Mouse (Mus musculus): ENCODE results near the gene Dguok.

Dguok gene

GRCm38 (mm10) chr6:83503361-83503760 is 3.4 kb downstream of the Dguok start:
- ChIA-PET POLR2A (interaction anchor here in 2 of 4 experiments (0.6 to 1.1 kb wide), 3 partner anchors 48 to 216 kb away, joined by 3 to 5 read pairs (median 4); no protein-coding TSS in a partner anchor), CTCF (interaction anchor here in 1 of 4 experiments (1.3 kb wide), 1 partner anchor 62 kb away, joined by 3 read pairs; no protein-coding TSS in a partner anchor)

DNA sequence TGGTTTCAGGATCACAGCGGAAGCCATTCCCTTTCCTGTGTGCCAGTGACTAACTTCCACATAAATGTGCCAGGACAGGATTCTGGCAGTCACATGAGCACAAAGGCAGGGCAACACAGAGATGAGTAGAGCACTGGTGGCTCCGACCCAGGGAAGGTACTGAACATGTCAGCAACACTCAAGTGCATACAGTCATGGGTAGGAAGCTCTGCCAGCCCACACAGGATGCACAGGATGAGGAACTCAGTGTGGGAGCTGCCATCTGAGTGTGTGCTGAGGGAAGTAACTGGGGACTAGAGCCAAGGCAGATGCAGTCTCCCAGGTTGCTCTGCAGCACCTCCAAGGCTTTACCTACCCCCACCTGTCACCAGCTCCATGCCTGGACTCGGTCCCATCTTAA is 4.1 kb downstream of the Dguok start:
- CTCF ChIA-PET, result interaction anchor here in 1 of 4 experiments (1.3 kb wide), 1 partner anchor 61 kb away, joined by 3 read pairs; no protein-coding TSS in a partner anchor

GRCm38 (mm10) chr6:83501524-83502310 is 5.1 kb downstream of the Dguok start:
- ChIA-PET CTCF (interaction anchor here in 3 of 4 experiments (0.6 to 1.3 kb wide), 6 partner anchors 60 to 353 kb away, joined by 3 to 13 read pairs (median 3); no protein-coding TSS in a partner anchor), POLR2A (no interaction called here)

More for the DNA sequence above, 4.1 kb downstream of the Dguok start:
- POLR2A ChIA-PET, result interaction anchor here in 1 of 4 experiments (1.1 kb wide), 1 partner anchor 68 kb away, joined by 4 read pairs; no protein-coding TSS in a partner anchor

DNA sequence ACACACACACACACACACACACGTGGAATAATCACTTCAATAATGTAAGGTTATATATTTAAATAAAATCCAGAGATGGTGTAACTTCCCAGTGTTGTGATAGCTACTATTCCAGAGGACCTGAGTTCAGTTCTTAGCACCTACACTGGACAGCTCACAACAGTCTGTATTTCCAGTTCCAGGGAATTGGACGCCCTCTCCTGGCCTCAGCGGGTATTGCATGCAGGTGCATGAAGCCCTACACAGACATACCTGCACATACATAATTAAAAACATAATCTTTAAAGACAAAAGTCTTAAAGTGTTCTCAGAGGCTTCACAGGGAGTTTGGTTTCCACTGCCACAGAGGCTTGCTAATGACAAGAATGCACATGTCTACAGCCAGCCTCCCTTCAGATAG is 6.3 kb downstream of the Dguok start:
- CTCF ChIA-PET, result interaction anchor here in 3 of 4 experiments (0.6 to 1.2 kb wide), 11 partner anchors 9 to 290 kb away, joined by 3 to 9 read pairs (median 3); no protein-coding TSS in a partner anchor
- POLR2A ChIA-PET, result interaction anchor here in 1 of 4 experiments (1.0 kb wide), 1 partner anchor 12 kb away, joined by 3 read pairs; no protein-coding TSS in a partner anchor

GRCm38 (mm10) chr6:83499078-83499477 is 7.7 kb downstream of the Dguok start:
- POLR2A ChIA-PET, result interaction anchor here in 1 of 4 experiments (1.3 kb wide), 1 partner anchor 8 kb away, joined by 6 read pairs; the partner anchor contains the start of gene Dguok
- CTCF ChIA-PET, result interaction anchor here in 2 of 4 experiments (0.6 to 0.8 kb wide), 2 partner anchors 181 to 229 kb away, joined by 3 read pairs; no protein-coding TSS in a partner anchor

DNA sequence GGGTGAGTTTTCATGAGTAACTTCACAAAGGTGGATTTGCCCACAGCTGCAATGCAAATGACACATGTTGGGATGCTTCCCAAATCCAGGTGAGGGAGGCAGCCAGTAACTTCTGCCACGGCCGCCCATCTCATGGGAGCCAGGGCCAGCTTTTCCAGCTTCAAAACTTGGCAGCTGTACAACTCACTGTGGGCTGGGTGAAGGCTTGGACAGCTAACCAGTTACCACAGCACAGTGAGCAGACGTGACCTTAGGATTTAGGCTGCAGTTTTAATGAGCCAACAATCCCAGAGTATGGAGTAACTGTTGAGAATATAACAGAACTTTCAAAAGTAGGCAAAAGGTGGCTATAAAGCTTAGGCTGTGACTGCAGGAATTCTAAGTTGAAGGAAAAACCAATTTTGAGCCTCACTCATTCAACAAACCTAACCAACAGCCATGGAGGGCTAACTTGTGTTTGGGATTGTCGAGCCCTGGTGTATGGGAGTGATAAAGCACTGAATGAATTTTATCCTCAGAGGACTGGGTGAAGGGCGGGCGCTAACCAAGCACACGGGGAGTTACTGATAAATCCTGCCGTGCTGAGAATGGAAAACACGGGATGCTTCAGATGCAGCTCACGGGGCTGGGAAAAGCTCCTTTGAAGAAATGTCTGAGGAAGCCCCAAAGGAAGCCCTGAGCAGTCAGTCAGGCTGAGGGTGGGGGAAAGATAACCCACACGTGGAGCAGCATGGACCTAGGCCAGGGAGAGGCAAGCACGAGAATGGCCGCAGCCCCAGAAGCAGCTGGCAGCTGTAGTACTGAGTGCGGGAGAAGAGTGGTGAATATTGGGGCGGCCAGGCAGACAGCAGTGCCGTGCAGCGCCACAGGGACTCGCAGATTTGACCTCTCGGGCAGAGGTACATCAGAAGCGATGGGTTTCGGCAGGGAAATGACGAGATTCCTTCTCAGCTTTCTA is 9.7 kb downstream of the Dguok start:
- POLR2A ChIA-PET, result interaction anchor here in 2 of 4 experiments (0.6 to 2.3 kb wide), 11 partner anchors 10 to 180 kb away, joined by 3 to 6 read pairs (median 3); partner anchors contain the start of gene Dguok (in 2 of the 2)
- CTCF ChIA-PET, result interaction anchor here in 2 of 4 experiments (0.5 to 1.4 kb wide), 3 partner anchors 20 to 334 kb away, joined by 3 to 6 read pairs (median 3); no protein-coding TSS in a partner anchor

DNA sequence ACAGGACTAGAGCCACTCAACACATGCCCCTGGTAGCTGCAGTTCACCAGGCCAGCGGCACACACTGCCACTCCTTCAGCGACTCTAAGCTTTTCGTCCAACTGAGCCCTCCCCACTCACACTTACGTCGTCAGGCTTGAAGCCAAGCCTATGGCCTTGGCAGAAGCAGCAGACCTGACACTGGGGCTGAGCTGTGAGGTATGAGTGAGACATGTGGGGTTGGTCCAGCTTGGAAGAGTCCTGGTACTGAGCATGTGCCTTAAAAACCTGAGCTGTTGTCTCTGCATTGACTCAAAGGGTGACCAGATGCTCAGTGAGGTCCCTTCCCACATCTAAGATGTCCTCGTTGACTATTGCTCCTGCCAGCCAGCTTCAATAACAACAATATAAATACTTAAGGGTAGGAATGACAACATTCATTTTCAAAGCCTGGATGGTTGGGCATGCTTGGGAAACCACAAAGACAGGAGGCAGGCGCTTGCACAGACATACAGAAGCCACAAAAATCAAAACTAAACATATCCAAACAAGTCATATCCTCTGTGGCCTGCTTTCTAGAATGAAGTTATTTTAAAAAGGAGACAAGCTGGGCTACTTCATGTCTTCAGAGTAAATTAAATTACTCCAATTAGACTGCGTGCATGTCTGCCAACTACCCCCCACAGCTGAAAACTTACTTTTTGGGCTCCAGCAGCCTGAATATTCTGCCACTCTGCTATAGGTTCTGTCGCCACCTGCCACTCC is 10.6 kb downstream of the Dguok start:
- CTCF ChIA-PET, result interaction anchor here in 1 of 4 experiments (0.6 kb wide), 1 partner anchor 333 kb away, joined by 3 read pairs; no protein-coding TSS in a partner anchor
- POLR2A ChIA-PET, result interaction anchor here in 2 of 4 experiments (1.2 to 2.3 kb wide), 5 partner anchors 11 to 122 kb away, joined by 3 to 6 read pairs (median 4); partner anchors contain the start of gene Dguok (in 2 of the 2)

GRCm38 (mm10) chr6:83490622-83491021 is 16.1 kb downstream of the Dguok start:
- POLR2A ChIA-PET, result no interaction called here
- CTCF ChIA-PET, result no interaction called here

GRCm38 (mm10) chr6:83488200-83488599 is 18.6 kb downstream of the Dguok start:
- ChIA-PET CTCF (no interaction called here), POLR2A (interaction anchor here in 2 of 4 experiments (0.9 to 2.4 kb wide), 2 partner anchors 12 to 19 kb away, joined by 3 to 5 read pairs; partner anchors contain the start of gene Dguok (in 1 of the 2))

DNA sequence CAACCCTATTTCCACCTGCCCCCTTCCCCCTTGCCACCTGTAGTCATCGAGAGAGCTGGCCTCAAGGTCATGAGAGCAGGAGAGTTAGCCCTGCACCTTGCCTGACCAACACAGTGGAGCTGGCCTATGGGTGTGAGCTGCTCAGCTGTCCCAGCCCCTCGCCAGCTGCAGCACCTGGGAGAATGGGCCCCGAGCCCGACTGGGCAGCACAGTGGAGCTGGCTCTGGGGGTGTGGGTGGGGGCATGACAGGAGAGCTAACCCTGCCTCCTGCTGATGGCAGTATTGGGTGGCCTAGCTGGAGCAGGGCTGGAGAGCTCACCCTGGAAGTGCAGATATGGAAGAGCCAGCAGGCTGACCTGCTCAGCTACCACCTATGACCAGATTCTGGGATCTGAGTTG is 19.5 kb downstream of the Dguok start:
- POLR2A ChIA-PET, result interaction anchor here in 1 of 4 experiments (2.4 kb wide), 1 partner anchor 20 kb away, joined by 5 read pairs; the partner anchor contains the start of gene Dguok

DNA sequence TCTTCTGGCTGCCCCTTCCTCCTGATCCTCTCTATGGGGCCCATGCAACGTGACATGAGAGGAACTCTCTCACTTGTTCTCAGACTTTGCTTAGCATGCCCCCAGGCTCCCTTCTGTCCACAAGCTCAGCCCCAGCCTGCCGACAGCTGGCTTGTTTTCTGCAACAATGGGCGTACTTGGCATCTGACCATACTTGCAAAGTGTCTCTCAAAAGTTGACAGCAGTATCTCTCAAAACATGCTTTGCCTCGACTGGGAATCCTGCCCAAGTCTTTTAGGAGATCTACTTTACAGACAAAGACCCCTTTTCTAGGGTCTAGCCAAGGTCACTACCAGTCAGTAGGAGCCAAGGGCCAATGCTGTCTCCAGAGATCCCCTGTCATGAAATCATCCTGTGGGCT is 20.9 kb downstream of the Dguok start:
- POLR2A ChIA-PET, result no interaction called here
- CTCF ChIA-PET, result no interaction called here

More for the DNA sequence above, 19.5 kb downstream of the Dguok start:
- CTCF ChIA-PET, result no interaction called here

- ChIA-PET CTCF (no interaction called here), POLR2A (no interaction called here)
Measured at GRCm38 (mm10) chr6:83483776-83484175, 23.0 kb downstream of the Dguok start.

DNA sequence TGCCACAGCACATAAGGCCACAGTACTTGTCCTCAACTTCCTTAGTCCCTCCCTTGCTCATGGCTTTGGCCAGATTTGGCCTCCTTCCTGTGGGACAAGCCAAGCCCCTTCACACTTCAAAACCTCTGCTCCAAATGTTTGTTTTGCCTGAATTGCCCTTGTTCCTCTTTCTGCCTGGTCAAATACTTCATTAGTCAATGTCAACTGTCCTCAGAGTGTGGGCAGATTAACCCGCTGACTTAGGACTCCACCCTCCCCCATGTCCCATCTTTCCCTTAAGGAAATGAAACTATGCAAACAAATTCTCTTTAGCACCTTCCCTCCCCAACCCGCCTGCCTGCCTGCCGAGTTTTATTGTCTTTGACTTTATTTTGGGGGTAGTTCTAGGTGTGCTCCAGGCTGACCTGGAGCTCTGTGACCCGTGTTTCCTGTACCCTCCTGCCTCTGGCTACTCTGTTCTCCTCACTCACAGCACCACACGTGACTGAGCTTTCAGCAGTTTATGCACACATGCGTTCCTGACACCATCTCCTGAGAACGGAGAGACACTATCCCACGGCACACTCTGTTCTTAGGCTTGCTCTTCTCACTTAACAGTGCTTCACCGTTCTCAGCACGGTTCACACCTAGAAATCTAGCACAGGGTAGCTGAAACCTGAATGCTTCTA is 24.2 kb downstream of the Dguok start:
- CTCF ChIA-PET, result no interaction called here
- POLR2A ChIA-PET, result interaction anchor here in 1 of 4 experiments (0.5 kb wide), 1 partner anchor 340 kb away, joined by 4 read pairs; no protein-coding TSS in a partner anchor

- ChIA-PET CTCF (no interaction called here), POLR2A (no interaction called here)
Measured at GRCm38 (mm10) chr6:83480019-83480655, 26.6 kb downstream of the Dguok start.

- ChIA-PET POLR2A (no interaction called here), CTCF (interaction anchor here in 2 of 4 experiments (0.6 to 1.3 kb wide), 4 partner anchors 14 to 378 kb away, joined by 3 to 5 read pairs (median 4); partner anchors contain the start of genes Ccdc142 (in 1 of the 2) and Gm42688 (in 1 of the 2))
Measured at GRCm38 (mm10) chr6:83479193-83479592, 27.6 kb downstream of the Dguok start.

- POLR2A ChIA-PET, result interaction anchor here in 1 of 4 experiments (1.6 kb wide), 1 partner anchor 18 kb away, joined by 4 read pairs; no protein-coding TSS in a partner anchor
- CTCF ChIA-PET, result interaction anchor here in 3 of 4 experiments (0.6 to 1.5 kb wide), 5 partner anchors 15 to 377 kb away, joined by 3 to 5 read pairs (median 3); partner anchors contain the start of genes Ccdc142 (in 1 of the 3), Gm42688 (in 1 of the 3) and Tex261 (in 1 of the 3)
Measured at GRCm38 (mm10) chr6:83478628-83479027, 28.1 kb downstream of the Dguok start.
